Mouse (Mus musculus) stomach, adult 2 months (tissue): ENCODE results near the gene Hes6. TPM values are rescaled to one million over a fixed set of nuclear protein-coding genes. Genes with fewer than 3 reads are reported as not detected.

ENCODE experiments used
- polyA plus RNA-seq: library from polyadenylated mRNA; depleted of rRNA; stranded (reverse); fragments of >200 nt; gene quantifications from 2 replicates; pipeline ENCODE4 v1.2.3, GENCODE M21; 2012; rRNA removed

Gene Hes6
- 28.5 and 43.1 TPM in 2 replicates for polyA plus RNA-seq

GRCm38 (mm10) chr1:91413898-91414594 is at the start of gene Hes6:
Gene Hes6 (minus strand): TSS chr1:91414038.

GRCm38 (mm10) chr1:91459059-91459809 is 45.4 kb upstream of the Hes6 start, which contains the start of gene Per2:
Gene Per2 (minus strand): TSS chr1:91459324.

DNA sequence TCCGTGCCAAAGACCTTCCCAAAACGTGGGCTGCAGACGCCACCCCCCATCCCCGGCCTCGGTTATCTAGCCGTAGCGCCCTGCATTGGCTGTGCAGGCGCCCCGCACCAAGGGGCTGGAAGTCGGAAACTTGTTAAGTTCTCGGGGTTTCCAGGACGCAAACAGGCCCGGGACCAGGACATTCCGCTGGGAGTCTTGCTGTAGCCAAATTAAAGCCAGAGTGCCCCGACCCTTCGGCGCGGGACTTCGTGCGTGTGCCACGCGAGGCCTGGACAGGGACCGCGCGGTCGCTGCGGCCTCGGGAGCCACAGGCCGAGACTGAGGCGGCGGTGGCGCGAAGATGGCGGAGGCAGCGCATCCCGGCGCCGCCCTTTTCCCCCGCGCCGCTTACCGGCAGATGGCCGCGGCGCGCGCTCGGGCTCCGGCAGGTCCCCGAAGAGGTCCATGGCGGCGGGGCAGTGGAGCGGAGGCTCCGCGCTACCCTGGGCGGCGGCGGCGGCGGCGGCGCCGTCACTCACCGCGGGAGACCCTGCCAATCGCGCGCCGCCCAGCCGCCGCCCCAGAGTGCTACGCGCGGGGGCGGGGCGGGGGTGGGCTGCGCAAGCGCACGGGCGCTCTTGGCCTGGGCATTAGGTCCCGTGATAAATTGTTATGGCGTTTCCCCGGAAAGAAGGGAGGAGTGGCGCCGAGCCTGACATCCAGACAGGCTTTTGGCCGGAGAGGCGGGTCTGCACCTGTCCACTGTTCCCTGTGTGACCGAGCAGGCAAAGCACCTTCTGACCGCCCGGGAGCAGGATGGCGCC is 15.4 kb downstream of the Hes6 start, which contains the start of gene Ilkap:
Ilkap (minus strand) TSS at position 556 of the 803 bp plus-strand sequence.

GRCm38 (mm10) chr1:91366215-91367108 is 47.4 kb downstream of the Hes6 start, which contains the start of gene Erfe:
Gene Erfe (plus strand): TSS chr1:91366430.

Other genes with a start within 250 kb of the Hes6 start
- gene Ramp1, start 234.2 kb downstream of the Hes6 start, polyA plus RNA-seq: 10.3 and 11.8 TPM in 2 replicates
- gene Ube2f, start 163.7 kb downstream of the Hes6 start, polyA plus RNA-seq: 5.4 and 6.3 TPM in 2 replicates
- 8.8 and 9.4 TPM in 2 replicates for gene Scly, start 115.7 kb downstream of the Hes6 start, polyA plus RNA-seq
- gene Espnl, start 92.0 kb downstream of the Hes6 start, polyA plus RNA-seq: 0.02 and 0.05 TPM in 2 replicates
- gene Klhl30, start 63.0 kb downstream of the Hes6 start, polyA plus RNA-seq: 2.6 and 3.4 TPM in 2 replicates
- gene Erfe, start 47.6 kb downstream of the Hes6 start, polyA plus RNA-seq: 1.5 and 2.5 TPM in 2 replicates
- gene Ilkap, start 15.2 kb downstream of the Hes6 start, polyA plus RNA-seq: 21.6 and 31.5 TPM in 2 replicates
- gene Per2, start 45.3 kb upstream of the Hes6 start, polyA plus RNA-seq: 2.0 and 2.4 TPM in 2 replicates
- gene Traf3ip1, start 80.6 kb upstream of the Hes6 start, polyA plus RNA-seq: 1.8 and 1.9 TPM in 2 replicates
- 1.2 and 1.6 TPM in 2 replicates for gene Asb1, start 126.5 kb upstream of the Hes6 start, polyA plus RNA-seq